Mouse (Mus musculus) liver, embryonic 14.5 days (tissue): ENCODE measurements at regions not wholly inside any gene's neighbourhood (a gene's known extent, or its start where the extent isn't known, plus 50 kb on each side); places are given as distances from the start of the nearest gene placed in this dataset.

Experiments used
- CTCF ChIP-seq: IDR thresholded peaks from 2 replicates; pipeline ENCODE4 v1.5.1; 2016; ENCODE audit warnings: antibody characterized with exemption, low read depth, control low read depth
- EP300 ChIP-seq: IDR thresholded peaks from 2 replicates; pipeline ENCODE4 v1.6.1; 2016; ENCODE audit warnings: antibody characterized with exemption, low read depth

DNA sequence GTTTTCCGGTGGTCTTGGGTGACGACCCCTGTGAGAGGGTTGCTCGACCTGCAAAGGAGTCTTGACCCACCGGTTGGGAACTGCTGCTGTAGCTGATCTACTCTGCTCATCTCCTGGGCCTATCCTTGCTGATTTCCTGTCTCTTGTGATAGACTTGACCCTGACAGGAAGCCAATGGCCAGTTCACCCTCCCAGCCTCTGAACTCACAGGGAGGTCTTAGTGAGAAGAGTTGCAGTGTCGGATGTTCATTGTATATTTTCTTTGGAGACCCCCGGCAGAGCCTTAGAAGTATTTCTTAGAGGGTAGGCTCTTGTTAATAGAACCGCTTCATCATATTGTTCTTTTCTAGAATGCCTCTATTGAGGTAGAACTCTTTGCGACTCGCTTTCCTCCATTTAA is 126.0 kb downstream of the Ndufa10 start:
- no peak for TF ChIP-seq CTCF
- no peak for TF ChIP-seq EP300
